Mouse (Mus musculus): ENCODE measurements around the gene Supt3.

Gene Supt3

DNA sequence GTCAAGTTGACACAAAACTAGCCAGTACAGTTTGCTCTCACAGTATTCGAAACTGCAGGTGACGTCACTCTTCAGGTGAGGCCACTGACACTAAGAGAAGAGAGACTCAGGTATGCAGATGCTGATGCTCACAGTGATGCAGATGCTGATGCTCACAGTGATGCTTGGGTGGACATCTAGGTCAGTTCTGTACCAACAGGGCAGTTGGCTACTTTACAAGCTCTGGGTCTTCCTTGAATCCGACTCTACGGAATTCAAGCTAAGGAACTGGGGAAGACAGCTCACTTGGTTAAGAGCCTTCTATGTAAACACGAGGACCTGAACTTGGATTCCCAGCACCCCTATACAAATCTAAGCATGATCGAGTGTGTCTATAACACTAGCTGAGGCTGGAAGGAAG lies 359.5 kb downstream of the Supt3 start:
- no peak for DNase-seq

DNA sequence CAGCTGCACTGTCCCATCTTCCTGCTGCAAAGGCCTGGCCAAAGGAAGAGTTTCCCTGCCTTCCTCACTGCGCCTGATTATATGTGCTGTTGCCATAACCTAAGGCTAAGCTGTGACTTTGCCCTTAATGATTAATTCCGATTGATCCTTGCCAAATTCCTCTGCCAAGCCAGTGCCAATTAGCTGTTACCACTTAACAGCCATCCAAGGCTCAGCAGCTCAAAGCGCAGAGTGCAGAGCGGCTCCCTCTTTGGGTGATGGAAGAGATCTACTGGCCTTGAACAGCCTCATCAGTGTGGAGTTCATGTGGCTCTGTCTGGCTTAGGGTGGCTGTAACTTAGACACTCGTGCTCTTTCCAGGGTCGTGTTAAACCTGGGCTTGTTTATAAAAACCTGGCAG lies 366.1 kb downstream of the Supt3 start:
- DNase-seq: no peak

DNA sequence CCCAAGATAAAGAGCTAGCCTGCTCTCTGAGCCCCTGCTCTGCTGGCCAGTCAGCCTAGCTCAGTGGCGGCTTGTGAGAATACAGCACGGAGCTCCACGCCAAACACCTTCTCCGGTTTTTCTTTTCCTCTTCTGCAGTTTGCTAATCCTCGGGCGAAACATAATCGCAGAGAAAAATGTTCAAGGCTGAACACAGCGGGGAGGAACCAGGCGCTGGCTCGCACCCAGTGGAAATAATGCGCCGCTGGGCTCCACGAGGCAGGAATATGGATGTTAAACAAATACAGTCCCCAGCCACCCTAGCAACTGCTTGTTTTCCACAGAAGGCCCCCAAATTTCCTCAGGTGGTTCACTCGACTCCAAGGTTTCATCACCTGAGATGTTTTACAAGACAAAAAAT lies 367.7 kb downstream of the Supt3 start:
- no peak for DNase-seq

DNA sequence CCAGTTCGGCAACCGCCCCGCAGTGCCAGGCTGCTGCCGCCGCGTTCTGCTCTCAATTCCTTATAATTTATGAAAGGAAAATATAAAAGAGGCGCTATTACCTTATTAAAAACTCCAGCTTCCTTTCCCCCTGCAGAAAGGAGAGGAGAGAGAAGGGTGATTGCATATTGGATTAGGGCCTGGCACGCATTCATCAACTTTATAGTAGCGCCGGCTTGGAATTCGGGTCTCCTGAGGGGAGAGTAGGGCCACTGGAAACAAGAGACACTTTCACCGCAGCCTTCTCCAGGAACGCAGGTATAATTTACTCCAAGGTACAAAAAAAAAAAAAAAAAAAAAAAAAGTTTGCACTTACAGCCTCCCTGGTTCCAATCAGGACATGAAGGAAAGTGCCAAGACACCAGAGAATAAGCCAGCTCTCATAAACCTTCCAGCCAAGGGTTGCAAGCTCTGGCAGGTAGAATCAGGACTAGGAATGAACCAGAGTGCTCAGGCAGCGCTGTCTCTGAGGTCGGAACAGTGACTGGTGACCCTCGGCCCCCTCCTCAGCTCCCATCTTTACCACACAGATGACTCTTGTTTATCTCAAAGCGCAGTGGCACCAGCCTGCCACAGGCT lies 374.5 kb downstream of the Supt3 start:
- DNase-seq: no peak

DNA sequence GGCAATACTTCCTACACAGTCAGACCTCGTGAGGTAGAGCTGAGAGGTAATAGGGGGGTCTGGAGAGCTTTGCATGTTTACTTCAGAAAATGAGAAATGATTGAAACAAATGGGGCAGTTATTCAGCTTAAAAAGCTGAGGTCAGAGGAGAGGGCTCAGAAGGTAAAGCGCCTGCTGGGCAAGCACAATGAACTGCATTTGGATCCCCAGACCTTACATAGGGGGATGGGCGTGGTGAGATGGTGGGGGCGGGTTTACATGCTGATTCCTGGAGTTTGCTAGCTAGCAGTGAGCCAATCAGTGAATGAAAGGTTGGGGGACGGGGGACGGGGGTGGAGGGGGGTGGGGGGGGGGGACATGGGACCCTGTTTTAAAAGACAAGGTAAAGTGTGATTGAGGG lies 376.8 kb downstream of the Supt3 start:
- peak; percentile 44 for DNase-seq

DNA sequence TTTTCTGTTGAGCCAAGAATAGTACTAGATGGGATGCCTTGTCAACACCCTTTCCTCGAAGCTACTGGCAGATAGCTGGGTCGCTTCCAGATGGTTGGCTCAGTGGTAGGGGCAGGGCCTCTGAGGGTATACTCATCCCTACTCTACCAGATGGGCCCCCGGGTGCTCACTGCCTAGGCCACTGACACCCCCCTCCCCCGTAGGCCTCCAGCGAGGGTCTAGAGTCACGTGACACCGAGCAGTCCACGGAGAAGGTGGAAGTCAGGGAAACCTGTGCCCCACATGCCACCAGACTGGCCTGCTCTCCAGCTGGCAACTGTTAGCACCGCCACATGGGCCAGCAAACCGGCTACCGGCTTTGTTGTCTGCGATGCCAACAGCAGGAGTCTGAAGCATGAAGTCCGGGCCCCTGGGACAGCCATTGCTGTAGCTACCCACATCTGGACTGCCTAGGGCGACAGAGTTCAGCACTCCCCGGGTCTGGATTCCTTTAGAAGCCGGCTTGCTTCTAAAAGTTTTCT lies 381.3 kb downstream of the Supt3 start:
- DNase-seq: peak; percentile 61

DNA sequence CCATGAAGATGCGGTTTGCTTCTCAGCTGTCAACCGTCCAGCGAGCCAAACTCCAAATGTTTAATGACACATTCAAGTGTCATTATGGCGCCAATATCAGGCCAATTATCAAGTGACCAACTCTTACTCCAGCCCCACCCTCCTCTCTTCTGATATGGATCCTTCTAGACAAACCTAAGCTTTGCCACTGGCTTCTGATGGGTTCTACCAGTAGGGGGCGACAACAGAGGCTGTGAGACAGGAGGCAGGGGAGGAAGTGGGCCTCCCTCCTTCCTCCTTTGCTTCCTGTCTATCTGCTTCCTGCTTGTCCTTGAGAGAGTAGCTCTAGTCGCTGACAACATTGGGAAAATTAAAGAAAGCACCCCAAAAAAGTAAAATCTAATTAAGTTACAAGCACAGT lies 383.7 kb downstream of the Supt3 start:
- no peak for DNase-seq

DNA sequence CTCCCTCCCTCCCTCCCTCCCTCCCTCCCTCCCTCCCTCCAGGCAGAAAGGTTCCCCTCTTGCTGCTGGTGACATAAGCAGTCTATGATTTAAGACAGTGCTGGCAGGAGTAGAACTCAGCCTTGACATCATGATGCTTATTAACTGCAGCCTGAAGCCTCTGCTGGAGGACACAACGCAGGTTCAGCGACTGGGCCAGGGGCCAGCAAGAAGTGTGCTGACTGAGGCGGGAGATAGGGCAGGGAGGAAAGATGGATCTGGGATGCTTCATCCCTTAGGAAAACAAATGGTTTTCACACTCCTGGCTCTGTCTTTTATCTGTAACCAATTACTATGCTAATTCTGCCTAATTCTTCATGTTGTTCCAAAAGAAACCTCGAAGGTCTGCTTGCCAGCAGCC lies 388.8 kb downstream of the Supt3 start:
- DNase-seq: no peak
